Mouse (Mus musculus) limb, embryonic 13.5 days (tissue): ENCODE data around the gene Tpst2. TPM values are rescaled to one million over a fixed set of nuclear protein-coding genes. Genes with fewer than 3 reads are reported as not detected.

Source experiments
- ATAC-seq: fragments of 200-750 bp; cut with Nextera tagmentation; 2 replicates; pipeline ENCODE4 v1.8.0; 2017; ENCODE audit warnings: low read depth, moderate number of reproducible peaks, moderate TSS enrichment; ENCODE audit not compliant: low FRiP score
- H3K27ac ChIP-seq: fragments of 300-500 bp; sonication (generic); 2 replicates; pipeline ENCODE4 v1.5.1; 2015; ENCODE audit warnings: inconsistent platforms, mild to moderate bottlenecking, moderate library complexity
- H3K27me3 ChIP-seq: fragments of 300-500 bp; sonication (generic); 2 replicates; pipeline ENCODE4 v1.6.1; 2015; ENCODE audit warnings: mild to moderate bottlenecking, inconsistent platforms
- H3K36me3 ChIP-seq: fragments of 300-500 bp; sonication (generic); 2 replicates; pipeline ENCODE4 v1.6.1; 2015; ENCODE audit warnings: inconsistent platforms, mild to moderate bottlenecking, moderate library complexity
- H3K4me1 ChIP-seq: fragments of 300-500 bp; sonication (generic); 2 replicates; pipeline ENCODE4 v1.6.1; 2015; ENCODE audit warnings: inconsistent platforms
- H3K4me2 ChIP-seq: fragments of 300-500 bp; sonication (generic); replicated peaks from 2 replicates; pipeline ENCODE4 v1.6.1; 2015; ENCODE audit warnings: inconsistent platforms, mild to moderate bottlenecking, moderate library complexity
- H3K4me3 ChIP-seq: fragments of 300-500 bp; sonication (generic); 2 replicates; pipeline ENCODE4 v1.5.1; 2015; ENCODE audit warnings: moderate library complexity, mild to moderate bottlenecking, inconsistent platforms
- H3K9ac ChIP-seq: fragments of 300-500 bp; sonication (generic); 2 replicates; pipeline ENCODE4 v1.6.1; 2015; ENCODE audit warnings: mild to moderate bottlenecking, inconsistent platforms
- H3K9me3 ChIP-seq: fragments of 300-500 bp; sonication (generic); 2 replicates; pipeline ENCODE4 v1.6.1; 2016; ENCODE audit warnings: inconsistent platforms
- WGBS: fragments of 180-500 bp; shearing (Covaris S2); methylation state at CpG from one replicate; pipeline ENCODE4 v1.1.7; 2015; 5-methylcytosine and 5-hydroxymethylcytosine counted together
- polyA plus RNA-seq: library from polyadenylated mRNA; unstranded; fragments of >200 nt; fragmentation: Nextera tagmentation; extraction: Ambion mirVana; gene quantifications from 2 replicates; pipeline ENCODE4 v1.2.1, GENCODE M21; 2015

Gene Tpst2
- polyA plus RNA-seq, 1 experiment from 2014 or later = 42.3 TPM

- H3K4me2 ChIP-seq = no peak overlapping the region
- no peak overlapping the region for H3K27ac ChIP-seq
- 25% methylated on average over 3 of the region's 3 CpGs for WGBS
- peaks cover 31% of the 10 kb centered on the region for H3K4me1 ChIP-seq
- H3K4me3 ChIP-seq = no peak overlapping the region
- H3K36me3 ChIP-seq = no peaks in the 10 kb centered on the region
- no peak overlapping the region for H3K9ac ChIP-seq
- ATAC-seq = no peak
- peaks cover 20% of the 10 kb centered on the region; the same call in 1 of the 2 replicates for H3K27me3 ChIP-seq
- no peaks in the 10 kb centered on the region for H3K9me3 ChIP-seq
Measured at GRCm38 (mm10) chr5:112257896-112258295, 18.6 kb upstream of the Tpst2 start.

GRCm38 (mm10) chr5:112259862-112260650, 16.4 kb upstream of the Tpst2 start:
- H3K9ac ChIP-seq = no peak overlapping the region
- ATAC-seq = no peak
- peaks cover 17% of the 10 kb centered on the region; the same call in 1 of the 2 replicates for H3K27me3 ChIP-seq
- H3K9me3 ChIP-seq = no peaks in the 10 kb centered on the region
- H3K27ac ChIP-seq = no peak overlapping the region
- peaks cover 21% of the 10 kb centered on the region for H3K4me1 ChIP-seq
- H3K4me3 ChIP-seq = no peak overlapping the region
- WGBS = 82% methylated on average over 16 of the region's 16 CpGs
- H3K4me2 ChIP-seq = no peak overlapping the region
- H3K36me3 ChIP-seq = no peaks in the 10 kb centered on the region

DNA sequence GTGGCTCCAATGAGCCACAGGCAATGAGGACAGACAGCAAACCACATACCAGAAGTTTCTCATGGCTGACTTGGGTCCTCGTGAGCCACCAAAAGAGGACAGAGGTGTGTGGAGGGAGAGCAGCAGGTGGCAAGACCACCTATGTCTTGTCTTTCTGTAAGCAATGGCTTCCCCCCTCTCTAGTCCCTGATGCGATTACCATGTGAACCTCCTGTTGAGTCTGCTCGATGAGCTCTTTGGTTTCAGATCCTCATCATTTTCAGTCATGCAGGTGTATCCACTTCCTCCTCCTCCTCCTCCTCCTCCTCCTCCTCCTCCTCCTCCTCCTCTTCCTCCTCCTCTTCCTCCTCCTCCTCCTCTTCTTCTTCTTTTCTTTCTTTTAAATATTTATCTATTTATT, 15.7 kb upstream of the Tpst2 start:
- H3K9ac ChIP-seq = no peak overlapping the region
- H3K9me3 ChIP-seq = no peaks in the 10 kb centered on the region
- H3K27me3 ChIP-seq = peaks cover 19% of the 10 kb centered on the region; the same call in 1 of the 2 replicates
- no peaks in the 10 kb centered on the region for H3K36me3 ChIP-seq
- H3K4me3 ChIP-seq = no peak overlapping the region
- ATAC-seq = no peak
- 86% methylated on average over 3 of the region's 3 CpGs for WGBS
- H3K4me1 ChIP-seq = peaks cover 16% of the 10 kb centered on the region
- no peak overlapping the region for H3K27ac ChIP-seq
- no peak overlapping the region for H3K4me2 ChIP-seq

DNA sequence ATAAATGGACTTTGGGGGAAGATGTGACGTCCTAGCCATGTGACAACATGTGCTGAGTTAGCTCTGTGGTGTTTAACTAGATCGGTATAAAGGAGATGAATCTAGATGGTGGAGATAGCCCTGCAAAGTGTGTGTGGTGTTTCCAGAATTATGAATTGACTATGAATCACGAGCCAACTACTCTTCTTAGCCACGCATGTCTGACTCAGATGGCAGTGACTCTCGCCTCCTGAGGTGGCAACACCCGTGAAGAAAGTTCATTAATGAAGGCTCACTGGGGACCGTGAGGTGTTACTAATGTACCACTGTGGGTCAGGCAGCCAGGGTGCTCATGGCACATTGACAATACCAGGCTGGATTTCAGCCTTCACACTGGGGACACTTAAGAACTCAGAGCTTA, 12.4 kb upstream of the Tpst2 start:
- no peak overlapping the region for H3K9ac ChIP-seq
- no peak overlapping the region for H3K27ac ChIP-seq
- peaks cover 44% of the 10 kb centered on the region for H3K27me3 ChIP-seq
- no peaks in the 10 kb centered on the region for H3K9me3 ChIP-seq
- 0 out of 2 replicates have a peak, but pooled peaks cover 6% of the 10 kb centered on the region for H3K4me1 ChIP-seq
- H3K4me3 ChIP-seq = no peak overlapping the region
- no peaks in the 10 kb centered on the region for H3K36me3 ChIP-seq
- no peak overlapping the region for H3K4me2 ChIP-seq
- ATAC-seq = no peak
- WGBS = 85% methylated on average over 7 of the region's 7 CpGs

GRCm38 (mm10) chr5:112265110-112265509, 11.4 kb upstream of the Tpst2 start:
- Histone ChIP-seq H3K27ac (no peak overlapping the region), H3K36me3 (no peaks in the 10 kb centered on the region), H3K9me3 (no peaks in the 10 kb centered on the region), H3K27me3 (peaks cover 46% of the 10 kb centered on the region), H3K4me2 (no peak overlapping the region), H3K9ac (no peak overlapping the region), H3K4me3 (no peak overlapping the region), H3K4me1 (0 out of 2 replicates have a peak, but pooled peaks cover 6% of the 10 kb centered on the region)
- WGBS = 75% methylated on average over 5 of the region's 5 CpGs
- no peak for ATAC-seq

- 0 out of 2 replicates have a peak, but pooled peaks cover 7% of the 10 kb centered on the region for H3K4me1 ChIP-seq
- no peak overlapping the region for H3K27ac ChIP-seq
- H3K4me3 ChIP-seq = no peak overlapping the region
- WGBS = 7% methylated on average over 10 of the region's 10 CpGs
- no peaks in the 10 kb centered on the region for H3K9me3 ChIP-seq
- no peaks in the 10 kb centered on the region for H3K36me3 ChIP-seq
- peak overlapping the region; percentile 51 for H3K4me2 ChIP-seq
- ATAC-seq = no peak
- H3K9ac ChIP-seq = no peak overlapping the region
- H3K27me3 ChIP-seq = peaks cover 47% of the 10 kb centered on the region
Measured at GRCm38 (mm10) chr5:112265515-112265914, 11.0 kb upstream of the Tpst2 start.

DNA sequence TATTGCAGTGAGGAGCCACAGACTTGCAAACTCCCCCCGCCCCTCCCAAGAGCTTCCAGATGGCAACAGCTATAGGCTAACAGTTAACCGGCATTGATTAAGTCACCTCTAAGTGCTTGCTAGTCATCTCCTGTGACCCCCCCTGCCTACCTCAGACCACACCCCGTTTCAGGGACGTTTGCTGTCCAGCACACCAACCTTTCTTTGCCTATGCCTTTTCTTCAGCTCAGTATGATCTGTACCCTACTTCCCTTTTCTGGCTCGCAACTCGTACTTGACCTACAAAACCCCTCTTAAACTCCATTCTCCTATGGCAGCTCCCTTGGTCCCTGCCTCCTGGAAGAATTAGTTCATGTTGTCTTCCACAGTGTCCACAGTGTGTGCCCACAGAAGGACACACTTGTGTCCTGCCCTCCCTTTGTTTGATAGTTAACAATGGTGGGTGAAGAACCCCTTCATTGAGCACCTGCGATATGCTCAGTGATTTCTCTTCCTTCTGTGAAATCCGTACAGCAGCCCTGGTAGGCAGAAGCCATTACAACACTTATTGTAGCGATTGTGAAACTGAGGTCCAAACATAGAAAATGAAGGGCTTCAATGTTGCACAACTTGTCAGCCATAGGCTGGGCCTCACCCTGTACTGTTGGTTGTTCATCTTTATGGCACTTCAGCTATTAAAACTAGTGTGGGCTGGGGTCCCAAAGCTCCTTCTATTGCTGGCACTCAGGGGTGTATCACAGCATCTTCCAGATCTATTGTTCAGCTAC, 10.3 kb upstream of the Tpst2 start:
- H3K4me1 ChIP-seq = peaks cover 14% of the 10 kb centered on the region; the same call in 1 of the 2 replicates
- H3K4me2 ChIP-seq = peak overlapping the region; percentile 51
- no peak overlapping the region for H3K9ac ChIP-seq
- ATAC-seq = no peak
- peaks cover 51% of the 10 kb centered on the region for H3K27me3 ChIP-seq
- no peaks in the 10 kb centered on the region for H3K36me3 ChIP-seq
- H3K9me3 ChIP-seq = no peaks in the 10 kb centered on the region
- WGBS = 56% methylated on average over 9 of the region's 9 CpGs
- no peak overlapping the region for H3K4me3 ChIP-seq
- no peak overlapping the region for H3K27ac ChIP-seq

GRCm38 (mm10) chr5:112270764-112271541, 5.5 kb upstream of the Tpst2 start:
- Histone ChIP-seq H3K9me3 (no peaks in the 10 kb centered on the region), H3K4me3 (no peak overlapping the region), H3K27me3 (peaks cover 54% of the 10 kb centered on the region), H3K4me1 (peaks cover 22% of the 10 kb centered on the region), H3K36me3 (no peaks in the 10 kb centered on the region), H3K9ac (no peak overlapping the region), H3K4me2 (no peak overlapping the region), H3K27ac (no peak overlapping the region)
- WGBS = 42% methylated on average over 24 of the region's 24 CpGs
- ATAC-seq = no peak

DNA sequence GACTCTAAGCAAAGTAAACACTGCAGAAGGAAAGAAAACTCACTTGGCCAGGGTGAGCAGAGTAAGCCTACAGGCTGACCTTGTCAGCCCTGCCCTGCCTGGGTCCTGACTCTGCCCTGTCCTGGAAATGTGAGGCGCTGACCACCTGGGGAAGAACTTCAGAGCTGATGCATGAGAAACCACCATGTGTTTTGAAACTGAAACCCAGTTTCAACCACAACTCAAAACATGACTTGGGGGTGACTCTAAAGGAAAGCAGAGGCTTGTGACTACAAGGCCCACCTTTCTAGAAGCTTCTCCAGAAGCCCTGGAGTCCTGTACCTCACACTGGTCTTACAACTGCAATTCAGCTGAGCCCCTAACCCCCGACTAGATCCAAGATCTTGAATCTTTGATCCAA, 3.6 kb upstream of the Tpst2 start:
- no peak overlapping the region for H3K4me3 ChIP-seq
- no peaks in the 10 kb centered on the region for H3K36me3 ChIP-seq
- H3K27me3 ChIP-seq = peaks cover 34% of the 10 kb centered on the region
- ATAC-seq = no peak
- no peaks in the 10 kb centered on the region for H3K9me3 ChIP-seq
- H3K4me1 ChIP-seq = peaks cover 31% of the 10 kb centered on the region
- no peak overlapping the region for H3K4me2 ChIP-seq
- 71% methylated on average over 2 of the region's 2 CpGs for WGBS
- no peak overlapping the region for H3K27ac ChIP-seq
- no peak overlapping the region for H3K9ac ChIP-seq

- H3K4me2 ChIP-seq = no peak overlapping the region
- ATAC-seq = no peak
- WGBS = 41% methylated on average over 2 of the region's 2 CpGs
- no peaks in the 10 kb centered on the region for H3K9me3 ChIP-seq
- peaks cover 25% of the 10 kb centered on the region for H3K27me3 ChIP-seq
- no peaks in the 10 kb centered on the region for H3K36me3 ChIP-seq
- H3K4me1 ChIP-seq = peaks cover 41% of the 10 kb centered on the region
- no peak overlapping the region for H3K27ac ChIP-seq
- H3K4me3 ChIP-seq = no peak overlapping the region
- H3K9ac ChIP-seq = no peak overlapping the region
Measured at GRCm38 (mm10) chr5:112273746-112274463, 2.6 kb upstream of the Tpst2 start.

GRCm38 (mm10) chr5:112275021-112275804, 1.3 kb upstream of the Tpst2 start:
- WGBS = 29% methylated on average over 4 of the region's 4 CpGs
- ATAC-seq = no peak
- Histone ChIP-seq H3K4me2 (peak overlapping the region; percentile 72), H3K9me3 (no peaks in the 10 kb centered on the region), H3K4me3 (peak overlapping the region; percentile 73), H3K27me3 (peaks cover 13% of the 10 kb centered on the region), H3K9ac (0 out of 2 replicates have a peak overlapping the region, but pooled peaks have one; percentile 4), H3K27ac (no peak overlapping the region), H3K4me1 (peaks cover 54% of the 10 kb centered on the region), H3K36me3 (no peaks in the 10 kb centered on the region)
